Mouse (Mus musculus): ENCODE results near the gene Hpse2.

GRCm38 (mm10) chr19:43018792-43019191 is 369.4 kb downstream of the Hpse2 start:
- TF ChIP-seq CTCF (conservative IDR thresholded peaks at IDR 0.05; ENCODE audit: insufficient read depth, insufficient read length, low read depth, low read length) (no peak), POLR2A (IDR thresholded peaks at IDR 0.05; ENCODE audit: low read depth, low read length) (no peak)

Measured in kidney, adult 2 months (tissue).